ENCODE assay signal across 26 mouse cellular contexts in genomic region chr14:88463357-88463756, GRCm38 (mm10). TPM values are rescaled to one million over a fixed set of nuclear protein-coding genes. Genes with fewer than 3 reads are reported as not detected.
"Had no signal": no experiment of that assay in that cellular context is flagged by ENCODE, and none has a peak within 500 bp of the region (broad histone marks: within the 10 kb centered on the region; RNA-seq: fewer than 3 reads in every experiment).

No protein-coding gene starts in this region.

- H3K4me2 ChIP-seq: heart, embryonic 12.5 days; hindbrain, embryonic 12.5 days; hindbrain, embryonic 14.5 days; intestine, embryonic 15.5 days; limb, embryonic 12.5 days had no signal

- ATAC-seq: forebrain, embryonic 16.5 days; hindbrain, embryonic 16.5 days; inflammation-experienced regulatory T-cells, adult 6 months; intestine, embryonic 15.5 days; intestine, postnatal 0 days had no signal

- H3K27ac ChIP-seq: gastrocnemius, adult 2 months; heart, embryonic 10.5 days; hindbrain, embryonic 10.5 days; hindbrain, embryonic 12.5 days; hindbrain, embryonic 14.5 days; intestine, embryonic 15.5 days; left cerebral cortex, adult 2 months; limb, embryonic 10.5 days; limb, embryonic 12.5 days had no signal

- H3K4me3 ChIP-seq: gastrocnemius, adult 2 months; heart, embryonic 10.5 days; heart, embryonic 12.5 days; hindbrain, embryonic 10.5 days; hindbrain, embryonic 12.5 days; intestine, embryonic 15.5 days; left cerebral cortex, adult 2 months; limb, embryonic 10.5 days; limb, embryonic 12.5 days had no signal

- H3K9ac ChIP-seq: heart, embryonic 12.5 days; hindbrain, embryonic 12.5 days; hindbrain, embryonic 14.5 days; intestine, embryonic 15.5 days; limb, embryonic 12.5 days had no signal

- DNase-seq: gastrocnemius, adult 2 months; gastrocnemius, postnatal 10 days; gastrocnemius, postnatal 25 days; heart, adult 18-20 months; heart, postnatal 10 days; heart, postnatal 4 days; kidney, adult 18-20 months; kidney, adult 8-10 months; kidney, postnatal 10 days; kidney, postnatal 25 days; kidney, postnatal 4 days; layer of hippocampus, adult 9-11 months had no signal

- H3K27me3 ChIP-seq: hindbrain, embryonic 12.5 days; intestine, embryonic 15.5 days had no signal

- H3K36me3 ChIP-seq: heart, embryonic 10.5 days; heart, embryonic 12.5 days; hindbrain, embryonic 10.5 days; hindbrain, embryonic 12.5 days; intestine, embryonic 15.5 days; limb, embryonic 10.5 days; limb, embryonic 12.5 days had no signal

- H3K9me3 ChIP-seq: heart, embryonic 10.5 days; heart, embryonic 12.5 days; hindbrain, embryonic 10.5 days; hindbrain, embryonic 12.5 days; intestine, embryonic 15.5 days; limb, embryonic 10.5 days; limb, embryonic 12.5 days had no signal

- H3K4me1 ChIP-seq: heart, embryonic 10.5 days; heart, embryonic 12.5 days; hindbrain, embryonic 10.5 days; hindbrain, embryonic 12.5 days; intestine, embryonic 15.5 days; limb, embryonic 10.5 days; limb, embryonic 12.5 days had no signal

RNA-seq across cellular contexts. Expression of gene Pcdh20, which starts 7.8 kb away (rescaled TPM):
- total RNA-seq: granulocyte monocyte progenitor cell, adult 5-6 weeks had no signal
- polyA plus RNA-seq: inflammation-experienced regulatory T-cells, adult 6 months had no signal
